Mouse (Mus musculus) stomach, embryonic 16.5 days (tissue): Measurements from ENCODE around the gene Phrf1. TPM values are rescaled to one million over a fixed set of nuclear protein-coding genes. Genes with fewer than 3 reads are reported as not detected.

Experiments used
- ATAC-seq: fragments of 200-750 bp; cut with Nextera tagmentation; 2 replicates; pipeline ENCODE4 v1.8.0; 2017; ENCODE audit warnings: moderate number of reproducible peaks, moderate TSS enrichment; ENCODE audit not compliant: insufficient read depth, low FRiP score
- H3K27ac ChIP-seq: fragments of 300-500 bp; sonication (generic); 2 replicates; pipeline ENCODE4 v1.5.1; 2014; ENCODE audit warnings: low read length
- H3K27me3 ChIP-seq: fragments of 300-500 bp; sonication (generic); 2 replicates; pipeline ENCODE4 v1.6.1; 2014; ENCODE audit warnings: low read length, control low read depth, mixed read lengths; ENCODE audit not compliant: control insufficient read depth, insufficient read depth
- H3K36me3 ChIP-seq: fragments of 300-500 bp; sonication (generic); 2 replicates; pipeline ENCODE4 v1.6.1; 2014; ENCODE audit warnings: low read length; ENCODE audit not compliant: control insufficient read depth, insufficient read depth
- H3K4me1 ChIP-seq: fragments of 300-500 bp; sonication (generic); 2 replicates; pipeline ENCODE4 v1.6.1; 2014; ENCODE audit warnings: low read length, control low read depth, mixed read lengths; ENCODE audit not compliant: control insufficient read depth, insufficient read depth
- H3K4me2 ChIP-seq: fragments of 300-500 bp; sonication (generic); 2 replicates; pipeline ENCODE4 v1.6.1; 2014; ENCODE audit warnings: low read depth, low read length, mixed read lengths
- H3K4me3 ChIP-seq: fragments of 300-500 bp; sonication (generic); replicated peaks from 2 replicates; pipeline ENCODE4 v1.5.1; 2014; ENCODE audit warnings: mild to moderate bottlenecking, low read length
- H3K9ac ChIP-seq: fragments of 300-500 bp; sonication (generic); 2 replicates; pipeline ENCODE4 v1.6.1; 2014; ENCODE audit warnings: low read length
- H3K9me3 ChIP-seq: fragments of 300-500 bp; sonication (generic); replicated peaks from 2 replicates; pipeline ENCODE4 v1.6.1; 2016; ENCODE audit warnings: low read length, control low read depth; ENCODE audit not compliant: control insufficient read depth
- WGBS: fragments of 180-500 bp; shearing (Covaris S2); extraction: QIAGEN DNeasy Blood & Tissue Kit; methylation state at CpG from one replicate; pipeline ENCODE4 v1.1.7; 2014; 5-methylcytosine and 5-hydroxymethylcytosine counted together
- microRNA counts: library from miRNA; unstranded; fragments of <30 nt; microRNA quantifications from one replicate; lab custom pipeline; 2016
- microRNA-seq: library from miRNA; unstranded; fragments of <30 nt; microRNA quantifications from one replicate; pipeline ENCODE4, GENCODE M21; 2016
- polyA plus RNA-seq: library from polyadenylated mRNA; unstranded; fragments of >200 nt; fragmentation: Nextera tagmentation; extraction: Ambion mirVana; gene quantifications from 2 replicates; pipeline ENCODE4 v1.2.1, GENCODE M21; 2015

The Phrf1 gene
- polyA plus RNA-seq, 1 experiment from 2014 or later, result 57.6 TPM

GRCm38 (mm10) chr7:141304537-141304936 is 76.0 kb downstream of the Phrf1 start:
- Histone ChIP-seq H3K27me3 (no peaks in the 10 kb centered on the region), H3K4me2 (no peak overlapping the region), H3K4me1 (no peaks in the 10 kb centered on the region), H3K4me3 (no peak overlapping the region), H3K27ac (no peak overlapping the region), H3K36me3 (peaks cover 33% of the 10 kb centered on the region), H3K9ac (no peak overlapping the region), H3K9me3 (no peaks in the 10 kb centered on the region)
- ATAC-seq, result no peak
- 85% methylated on average over 4 of the region's 4 CpGs for WGBS

MicroRNAs encoded within 50 kb of the gene (microRNA counts, 519-probe panel; counts per million panel counts)
- 3,554 counts per million, percentile 82 among the panel's probes with 10 or more counts for microRNA mmu-miR-210 (lab: Ali Mortazavi, UCI)

Small RNA genes lying within 50 kb of the gene (microRNA-seq; reads per million reads assigned to microRNA genes)
- 1,136 reads per million, percentile 77 among the genes with 10 or more reads in this experiment for gene Mir210

Other genes with a start within 250 kb of the Phrf1 start
- 322 and 395 TPM in 2 replicates for gene Ifitm3, start 218.0 kb upstream of the Phrf1 start, polyA plus RNA-seq
- 5.5 and 7.5 TPM in 2 replicates for gene Ifitm6, start 210.9 kb upstream of the Phrf1 start, polyA plus RNA-seq
- not detected in 2 replicates for gene Gm17387, start 199.7 kb upstream of the Phrf1 start, polyA plus RNA-seq
- gene B4galnt4, start 167.7 kb upstream of the Phrf1 start, polyA plus RNA-seq, result 4.9 and 5.1 TPM in 2 replicates
- gene Pkp3, start 150.6 kb upstream of the Phrf1 start, polyA plus RNA-seq, result 74.2 and 103 TPM in 2 replicates
- 14.1 and 14.7 TPM in 2 replicates for gene Sigirr, start 128.2 kb upstream of the Phrf1 start, polyA plus RNA-seq
- 22.5 and 26.2 TPM in 2 replicates for gene Ano9, start 111.0 kb upstream of the Phrf1 start, polyA plus RNA-seq
- 56.0 and 59.4 TPM in 2 replicates for gene Ptdss2, start 106.4 kb upstream of the Phrf1 start, polyA plus RNA-seq
- 240 and 265 TPM in 2 replicates for gene Rnh1, start 55.9 kb upstream of the Phrf1 start, polyA plus RNA-seq
- 45.1 and 48.0 TPM in 2 replicates for gene Hras, start 34.8 kb upstream of the Phrf1 start, polyA plus RNA-seq
- 7.1 TPM in 2 replicates for gene Lrrc56, start 34.6 kb upstream of the Phrf1 start, polyA plus RNA-seq
- gene Lmntd2, start 14.7 kb upstream of the Phrf1 start, polyA plus RNA-seq, result 4.8 and 6.3 TPM in 2 replicates
- 82.3 and 104 TPM in 2 replicates for gene Rassf7, start 12.9 kb upstream of the Phrf1 start, polyA plus RNA-seq
- 3.5 and 3.6 TPM in 2 replicates for gene Irf7, start 37.7 kb downstream of the Phrf1 start, polyA plus RNA-seq
- 16.0 and 17.0 TPM in 2 replicates for gene Cdhr5, start 48.0 kb downstream of the Phrf1 start, polyA plus RNA-seq
- 23.2 and 24.8 TPM in 2 replicates for gene Sct, start 50.3 kb downstream of the Phrf1 start, polyA plus RNA-seq
- gene Drd4, start 63.2 kb downstream of the Phrf1 start, polyA plus RNA-seq, result 0.18 TPM in 1 of 2 replicates, not detected in the other
- gene Deaf1, start 98.9 kb downstream of the Phrf1 start, polyA plus RNA-seq, result 61.3 and 64.3 TPM in 2 replicates
- 35.9 and 36.5 TPM in 2 replicates for gene Tmem80, start 99.0 kb downstream of the Phrf1 start, polyA plus RNA-seq
- gene Eps8l2, start 110.1 kb downstream of the Phrf1 start, polyA plus RNA-seq, result 79.4 and 108 TPM in 2 replicates
- gene Taldo1, start 163.4 kb downstream of the Phrf1 start, polyA plus RNA-seq, result 399 and 400 TPM in 2 replicates
- gene Gatd1, start 185.4 kb downstream of the Phrf1 start, polyA plus RNA-seq, result 45.8 and 48.1 TPM in 2 replicates
- gene Cend1, start 200.7 kb downstream of the Phrf1 start, polyA plus RNA-seq, result 2.6 and 3.8 TPM in 2 replicates
- 29.4 and 32.3 TPM in 2 replicates for gene Slc25a22, start 209.1 kb downstream of the Phrf1 start, polyA plus RNA-seq
- gene Pidd1, start 215.2 kb downstream of the Phrf1 start, polyA plus RNA-seq, result 7.6 and 8.2 TPM in 2 replicates
- 1,060 and 1,250 TPM in 2 replicates for gene Rplp2, start 218.6 kb downstream of the Phrf1 start, polyA plus RNA-seq
- gene Pnpla2, start 226.4 kb downstream of the Phrf1 start, polyA plus RNA-seq, result 34.0 and 38.5 TPM in 2 replicates
- 21.4 and 25.3 TPM in 2 replicates for gene Cracr2b, start 232.3 kb downstream of the Phrf1 start, polyA plus RNA-seq
- gene Cd151, start 238.6 kb downstream of the Phrf1 start, polyA plus RNA-seq, result 39.1 and 40.3 TPM in 2 replicates
- 62.4 and 63.1 TPM in 2 replicates for gene Polr2l, start 246.3 kb downstream of the Phrf1 start, polyA plus RNA-seq
- gene Tspan4, start 246.5 kb downstream of the Phrf1 start, polyA plus RNA-seq, result 67.4 and 69.6 TPM in 2 replicates